Mouse (Mus musculus) stomach, postnatal 0 days (tissue): Measurements from ENCODE around the gene Bcor. TPM values are rescaled to one million over a fixed set of nuclear protein-coding genes. Genes with fewer than 3 reads are reported as not detected.

ENCODE experiments used
- ATAC-seq: fragments of 200-750 bp; cut with Nextera tagmentation; 2 replicates; pipeline ENCODE4 v1.8.0; 2017; ENCODE audit not compliant: low FRiP score, low TSS enrichment
- DNase-seq: peaks from one replicate; pipeline ENCODE4 v3.0.0-alpha.2; 2016; ENCODE audit warnings: low spot score
- H3K27ac ChIP-seq: fragments of 300-500 bp; sonication (generic); replicated peaks from 2 replicates; pipeline ENCODE4 v1.5.1; 2014; ENCODE audit warnings: mild to moderate bottlenecking, control low read depth
- H3K27me3 ChIP-seq: fragments of 300-500 bp; sonication (generic); 2 replicates; pipeline ENCODE4 v1.6.1; 2014; ENCODE audit warnings: low read length; ENCODE audit not compliant: control insufficient read depth, insufficient read depth
- H3K36me3 ChIP-seq: fragments of 300-500 bp; sonication (generic); 2 replicates; pipeline ENCODE4 v1.6.1; 2014; ENCODE audit warnings: low read length, mixed read lengths; ENCODE audit not compliant: control insufficient read depth, insufficient read depth
- H3K4me1 ChIP-seq: fragments of 300-500 bp; sonication (generic); replicated peaks from 2 replicates; pipeline ENCODE4 v1.6.1; 2014; ENCODE audit warnings: antibody characterized with exemption; ENCODE audit not compliant: control insufficient read depth, insufficient read depth
- H3K4me2 ChIP-seq: fragments of 300-500 bp; sonication (generic); replicated peaks from 2 replicates; pipeline ENCODE4 v1.6.1; 2014; ENCODE audit warnings: low read depth, mild to moderate bottlenecking, control low read depth, moderate library complexity
- H3K4me3 ChIP-seq: fragments of 300-500 bp; sonication (generic); 2 replicates; pipeline ENCODE4 v1.5.1; 2014; ENCODE audit warnings: low read depth, low read length, control low read depth
- H3K9ac ChIP-seq: fragments of 300-500 bp; sonication (generic); 2 replicates; pipeline ENCODE4 v1.6.1; 2014; ENCODE audit warnings: mild to moderate bottlenecking, low read length, control low read depth, mixed read lengths
- H3K9me3 ChIP-seq: fragments of 300-500 bp; sonication (generic); 2 replicates; pipeline ENCODE4 v1.6.1; 2016; ENCODE audit warnings: low read length; ENCODE audit not compliant: control insufficient read depth
- CTCF ChIP-seq: IDR thresholded peaks from 2 replicates; pipeline ENCODE4 v1.5.1; 2016; ENCODE audit warnings: antibody characterized with exemption, low read depth, mild to moderate bottlenecking, moderate library complexity
- EP300 ChIP-seq: optimal IDR thresholded peaks from 2 replicates; pipeline ENCODE3; 2016; ENCODE audit warnings: antibody characterized with exemption
- WGBS: fragments of 180-500 bp; shearing (Covaris S2); extraction: QIAGEN DNeasy Blood & Tissue Kit; methylation state at CpG from one replicate; pipeline ENCODE4 v1.1.7; 2014; 5-methylcytosine and 5-hydroxymethylcytosine counted together
- polyA plus RNA-seq: library from polyadenylated mRNA; unstranded; fragments of >200 nt; fragmentation: Nextera tagmentation; extraction: Ambion mirVana; gene quantifications from 2 replicates; pipeline ENCODE4 v1.2.1, GENCODE M21; 2015

Bcor gene
- polyA plus RNA-seq, 1 experiment from 2014 or later: 5.5 TPM

DNA sequence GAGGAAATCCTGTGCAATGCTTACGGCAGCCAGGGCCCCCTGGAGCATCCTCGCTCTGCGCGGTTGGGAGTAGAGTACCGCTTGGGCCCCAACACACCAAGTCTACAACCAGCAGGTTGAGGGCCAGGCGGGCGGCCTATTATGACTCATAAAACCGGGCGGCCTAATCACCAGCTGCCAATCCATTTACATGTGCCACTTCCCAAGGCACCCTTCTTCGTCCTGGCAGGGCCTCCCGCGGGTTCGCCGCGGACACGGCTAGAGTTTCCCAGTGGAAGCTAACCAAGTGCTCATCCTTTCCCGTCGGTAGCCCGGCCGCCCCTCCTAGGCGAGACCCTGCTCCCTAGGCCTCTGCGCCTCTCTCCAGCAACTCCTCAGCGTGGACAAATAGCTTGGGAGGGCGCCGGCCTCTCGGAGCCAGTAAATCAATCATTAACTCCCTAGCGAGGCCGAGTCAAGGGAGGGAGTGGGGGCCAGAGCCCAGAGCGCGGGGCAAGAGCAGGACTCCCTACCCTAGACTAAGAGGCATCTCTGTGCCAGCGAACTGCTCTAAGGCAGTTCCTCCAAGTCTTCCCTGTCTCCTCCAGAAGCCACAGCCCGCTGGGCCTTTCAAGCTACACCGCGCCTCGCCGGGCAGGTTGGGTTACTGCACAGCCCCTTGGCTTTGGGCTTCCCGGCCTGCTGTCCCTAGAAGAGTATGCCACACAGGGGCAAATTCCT lies 69.8 kb downstream of the Bcor start:
- no peak overlapping the region for H3K9ac ChIP-seq
- ATAC-seq (peak; percentile 49), DNase-seq (peak; percentile 75)
- 19% methylated on average over 31 of the region's 37 CpGs for whole genome bisulfite sequencing
- no peaks in the 10 kb centered on the region for H3K4me1 ChIP-seq
- peak overlapping the region; percentile 94 for H3K27ac ChIP-seq
- H3K27me3 ChIP-seq: no peaks in the 10 kb centered on the region
- no peaks in the 10 kb centered on the region for H3K9me3 ChIP-seq
- no peaks in the 10 kb centered on the region for H3K36me3 ChIP-seq
- TF ChIP-seq EP300 (no peak), CTCF (no peak)
- H3K4me2 ChIP-seq: peak overlapping the region; percentile 79
- H3K4me3 ChIP-seq: peak overlapping the region; percentile 55; the same call in 1 of the 2 replicates

DNA sequence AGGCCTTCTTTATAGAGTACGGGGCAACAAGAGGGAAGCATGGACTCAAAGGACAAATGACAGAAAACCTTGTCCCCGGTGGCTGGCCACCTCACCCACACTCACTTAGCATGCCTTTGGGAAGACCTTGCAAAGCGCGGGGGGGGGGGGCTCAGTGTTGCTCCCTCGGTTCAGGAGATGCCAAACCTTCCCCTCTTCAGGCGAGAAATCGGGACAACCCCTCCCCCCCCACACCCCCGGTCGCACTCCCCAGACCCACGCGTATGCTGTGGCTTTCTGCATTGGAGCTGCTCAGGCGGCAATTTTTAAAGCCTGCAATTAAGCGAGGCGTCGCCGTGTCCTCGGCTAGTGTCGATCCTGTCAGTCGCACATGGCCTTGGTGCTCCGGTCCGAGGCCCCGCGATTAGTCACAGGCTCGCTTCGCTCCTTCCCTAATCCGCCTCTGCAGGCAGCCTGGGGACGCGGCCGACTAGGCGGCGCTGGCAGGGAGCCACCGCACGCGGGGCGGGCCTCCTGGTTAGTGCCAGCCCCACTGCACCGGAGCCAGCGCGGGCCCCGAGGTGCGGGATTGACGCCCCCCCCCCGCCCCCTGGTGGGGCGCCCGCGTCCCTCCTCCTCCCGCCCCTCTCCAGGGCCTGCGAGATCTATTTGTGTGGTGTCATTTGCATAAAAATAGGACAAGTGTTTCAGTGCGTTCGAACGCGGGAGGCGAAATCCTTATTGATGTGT lies 70.6 kb downstream of the Bcor start:
- Histone ChIP-seq H3K27me3 (no peaks in the 10 kb centered on the region), H3K4me1 (no peaks in the 10 kb centered on the region), H3K4me3 (peak overlapping the region; percentile 2; the same call in 1 of the 2 replicates), H3K4me2 (peak overlapping the region; percentile 79), H3K27ac (peak overlapping the region; percentile 94), H3K36me3 (no peaks in the 10 kb centered on the region), H3K9me3 (no peaks in the 10 kb centered on the region), H3K9ac (no peak overlapping the region)
- TF ChIP-seq CTCF (no peak), EP300 (no peak)
- DNase-seq (peak; percentile 75), ATAC-seq (peak; percentile 50)
- 4% methylated on average over 35 of the region's 52 CpGs for WGBS

DNA sequence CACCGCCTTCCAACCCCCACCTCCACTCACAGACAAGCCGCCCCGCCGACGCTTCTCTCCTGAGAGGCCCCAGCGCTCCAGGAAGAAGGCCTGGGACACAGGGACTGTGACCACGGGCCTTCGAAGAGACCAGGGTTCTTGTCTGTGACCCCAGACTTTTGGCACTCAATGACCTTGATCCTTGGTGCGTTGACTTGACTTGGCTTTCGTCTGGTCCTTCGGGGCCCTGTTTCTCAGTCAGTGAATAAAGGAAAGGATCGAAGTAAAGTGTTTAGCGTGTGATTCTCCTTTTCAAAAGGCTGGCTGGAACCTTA lies 71.2 kb downstream of the Bcor start:
- no peaks in the 10 kb centered on the region for H3K36me3 ChIP-seq
- WGBS: 5% methylated on average over 13 of the region's 13 CpGs
- H3K4me2 ChIP-seq: peak overlapping the region; percentile 79
- H3K27me3 ChIP-seq: no peaks in the 10 kb centered on the region
- H3K4me1 ChIP-seq: no peaks in the 10 kb centered on the region
- H3K4me3 ChIP-seq: peak overlapping the region; percentile 46; the same call in 1 of the 2 replicates
- TF ChIP-seq CTCF: no peak
- no peak for TF ChIP-seq EP300
- no peaks in the 10 kb centered on the region for H3K9me3 ChIP-seq
- no peak for ATAC-seq
- no peak for DNase-seq
- no peak overlapping the region for H3K9ac ChIP-seq
- H3K27ac ChIP-seq: peak overlapping the region; percentile 94

DNA sequence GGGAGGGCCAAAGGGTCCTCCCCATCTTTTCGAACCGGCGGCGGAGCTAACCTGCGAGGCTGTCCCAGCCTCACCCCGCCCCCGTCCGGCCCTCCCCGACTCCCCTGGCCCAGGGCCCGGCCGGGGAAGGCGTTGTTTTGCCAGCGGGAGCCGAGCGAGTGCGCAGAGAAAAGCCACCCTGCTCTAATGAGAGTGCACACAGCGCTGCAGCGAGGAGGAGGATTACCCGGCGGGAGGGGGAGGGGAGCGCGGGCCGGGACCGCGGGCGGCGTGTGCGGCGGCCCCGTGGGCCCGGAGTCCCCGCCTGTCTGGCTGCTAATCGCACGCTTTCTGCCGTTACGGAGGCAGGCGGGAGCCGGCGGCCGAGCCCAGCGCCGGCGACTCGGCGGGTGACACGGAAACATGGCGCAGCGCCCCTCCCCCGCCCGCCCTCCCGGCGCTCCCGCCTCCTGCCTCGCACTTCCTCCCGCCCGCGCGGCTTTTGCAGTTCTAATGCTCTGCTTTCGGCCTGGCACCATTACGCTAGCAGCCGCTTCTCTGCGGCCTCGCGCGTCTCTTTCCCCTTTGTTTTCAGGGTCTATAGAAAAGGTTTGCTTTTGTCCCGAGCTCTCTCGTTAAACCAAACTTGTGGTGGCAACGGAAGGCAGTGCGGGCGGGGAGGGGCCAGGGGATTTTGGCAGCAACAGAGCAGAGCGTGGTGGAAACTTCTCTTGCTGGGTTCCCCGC lies 71.7 kb downstream of the Bcor start:
- Histone ChIP-seq H3K9me3 (no peaks in the 10 kb centered on the region), H3K4me3 (peak overlapping the region; percentile 46), H3K36me3 (no peaks in the 10 kb centered on the region), H3K4me1 (no peaks in the 10 kb centered on the region), H3K27ac (peak overlapping the region; percentile 94), H3K4me2 (peak overlapping the region; percentile 79), H3K27me3 (no peaks in the 10 kb centered on the region), H3K9ac (peak overlapping the region; percentile 63)
- whole genome bisulfite sequencing: 2% methylated on average over 43 of the region's 72 CpGs
- TF ChIP-seq CTCF (no peak), EP300 (no peak)
- DNase-seq: peak; percentile 81
- peak; percentile 45 for ATAC-seq

DNA sequence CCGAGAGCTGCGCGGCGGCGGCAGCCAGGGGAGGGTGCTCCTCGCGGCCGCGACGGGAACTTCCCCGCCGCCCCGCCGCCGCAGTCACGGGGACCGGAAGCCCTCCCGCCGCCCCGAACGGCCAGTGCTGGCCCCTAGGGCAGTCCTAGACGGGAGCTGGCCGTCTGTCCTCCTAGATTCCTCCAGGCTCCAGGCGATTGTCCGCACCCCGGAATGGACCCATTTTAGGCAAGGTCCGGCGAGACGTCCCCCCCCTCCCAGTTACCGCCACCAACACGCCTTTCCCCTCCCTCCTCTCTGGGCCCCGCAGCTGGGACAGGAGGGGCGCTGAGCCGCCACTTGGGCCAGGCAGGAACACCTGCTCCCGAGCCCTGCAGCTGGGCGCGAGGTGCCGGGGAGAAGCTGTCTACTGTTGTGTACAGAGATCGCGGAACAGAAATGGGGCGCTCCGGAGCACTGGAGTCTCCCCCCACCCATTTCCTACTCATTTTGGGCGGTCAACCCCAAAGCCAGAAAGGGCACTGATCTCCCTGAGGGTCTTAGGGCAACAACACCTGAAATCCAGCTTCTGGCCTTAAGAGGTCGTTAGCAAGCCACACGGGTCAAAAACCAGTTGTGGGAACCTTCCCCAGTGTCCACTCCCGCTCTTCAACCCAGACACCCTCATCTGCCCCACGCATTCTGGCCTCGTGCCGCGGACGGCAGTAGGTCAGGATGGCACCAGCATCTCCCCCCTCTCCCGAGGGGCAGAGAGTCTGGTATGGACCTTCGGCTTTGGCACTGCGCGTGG lies 72.4 kb downstream of the Bcor start:
- TF ChIP-seq EP300: no peak
- TF ChIP-seq CTCF: peak; percentile 28; the same call in 1 of the 2 replicates
- H3K4me1 ChIP-seq: no peaks in the 10 kb centered on the region

More for the DNA sequence above, 72.4 kb downstream of the Bcor start:
- Histone ChIP-seq H3K4me2 (peak overlapping the region; percentile 79), H3K27ac (peak overlapping the region; percentile 94), H3K9me3 (no peaks in the 10 kb centered on the region), H3K4me3 (peak overlapping the region; percentile 46), H3K9ac (peak overlapping the region; percentile 63), H3K36me3 (no peaks in the 10 kb centered on the region), H3K27me3 (no peaks in the 10 kb centered on the region)
- WGBS: 4% methylated on average over 35 of the region's 55 CpGs
- ATAC-seq (no peak; the same call in 1 of the 2 replicates), DNase-seq (peak; percentile 66)
